Mouse (Mus musculus): ENCODE measurements around the gene Rasgrf2. TPM values are rescaled to one million over a fixed set of nuclear protein-coding genes. Genes with fewer than 3 reads are reported as not detected.

Gene Rasgrf2
- polyA plus RNA-seq, 1 experiment from 2014 or later: not detected

DNA sequence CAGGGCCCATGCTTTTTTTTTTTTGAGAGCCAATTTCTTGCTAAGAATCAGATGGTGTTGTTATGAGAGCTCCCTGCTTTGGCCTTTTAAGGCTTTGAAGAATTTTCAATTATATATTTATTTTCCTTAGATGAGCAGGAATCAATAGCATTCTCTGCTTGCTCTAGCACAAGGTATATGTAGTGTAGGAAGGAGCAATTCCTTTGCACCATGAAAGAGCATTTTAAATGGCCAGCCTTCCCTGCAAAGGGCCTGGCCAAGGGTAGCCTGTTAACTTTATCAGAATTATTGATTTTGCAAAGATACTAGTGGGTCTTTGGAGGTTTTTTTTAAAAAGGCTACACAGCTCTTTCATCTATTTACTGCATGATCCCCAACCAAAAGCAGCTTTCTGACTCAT lies 146.4 kb downstream of the Rasgrf2 start:
- Histone ChIP-seq H3K9ac (no peak overlapping the region), H3K27ac (ENCODE audit: low read depth) (no peak overlapping the region), H3K9me3 (ENCODE audit: low read depth, low read length) (no peaks in the 10 kb centered on the region), H3K4me1 (ENCODE audit: insufficient read depth) (no peaks in the 10 kb centered on the region), H3K4me3 (ENCODE audit: low read depth, low read length) (no peak overlapping the region), H3K4me2 (no peak overlapping the region), H3K36me3 (ENCODE audit: insufficient read depth) (no peaks in the 10 kb centered on the region), H3K27me3 (ENCODE audit: insufficient read depth, low read length) (no peaks in the 10 kb centered on the region)
- TF ChIP-seq CTCF (IDR thresholded peaks at IDR 0.05; ENCODE audit: low read depth): no peak
- no peak for DNase-seq
- ATAC-seq (ENCODE audit: insufficient read depth): no peak

DNA sequence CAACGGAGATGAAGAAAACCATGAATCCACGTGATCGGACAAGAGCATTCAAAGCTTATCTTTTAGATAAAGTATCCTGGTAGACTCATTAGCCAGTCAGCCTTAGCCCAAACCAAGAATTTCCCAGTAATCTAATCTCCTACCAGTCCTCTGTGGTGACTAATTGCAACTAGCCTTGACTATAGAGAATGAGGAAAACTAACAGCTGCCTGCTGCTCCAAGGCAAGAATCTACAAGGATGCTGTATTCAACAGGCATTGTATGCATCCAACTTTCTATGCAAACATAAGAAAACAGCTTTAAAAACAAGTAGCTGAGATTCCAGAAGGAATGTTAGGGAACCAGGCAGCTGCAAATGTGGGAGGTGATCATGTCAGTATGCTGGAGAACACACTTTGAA lies 149.4 kb downstream of the Rasgrf2 start:
- Histone ChIP-seq H3K9ac (no peak overlapping the region), H3K27me3 (ENCODE audit: insufficient read depth, low read length) (no peaks in the 10 kb centered on the region), H3K36me3 (ENCODE audit: insufficient read depth) (no peaks in the 10 kb centered on the region), H3K9me3 (ENCODE audit: low read depth, low read length) (no peaks in the 10 kb centered on the region), H3K27ac (ENCODE audit: low read depth) (no peak overlapping the region), H3K4me3 (ENCODE audit: low read depth, low read length) (no peak overlapping the region), H3K4me1 (ENCODE audit: insufficient read depth) (no peaks in the 10 kb centered on the region), H3K4me2 (no peak overlapping the region)
- no peak for TF ChIP-seq CTCF (IDR thresholded peaks at IDR 0.05; ENCODE audit: low read depth)
- DNase-seq: no peak
- ATAC-seq (ENCODE audit: insufficient read depth): no peak
- WGBS: 41% methylated on average over 3 of the region's 3 CpGs

DNA sequence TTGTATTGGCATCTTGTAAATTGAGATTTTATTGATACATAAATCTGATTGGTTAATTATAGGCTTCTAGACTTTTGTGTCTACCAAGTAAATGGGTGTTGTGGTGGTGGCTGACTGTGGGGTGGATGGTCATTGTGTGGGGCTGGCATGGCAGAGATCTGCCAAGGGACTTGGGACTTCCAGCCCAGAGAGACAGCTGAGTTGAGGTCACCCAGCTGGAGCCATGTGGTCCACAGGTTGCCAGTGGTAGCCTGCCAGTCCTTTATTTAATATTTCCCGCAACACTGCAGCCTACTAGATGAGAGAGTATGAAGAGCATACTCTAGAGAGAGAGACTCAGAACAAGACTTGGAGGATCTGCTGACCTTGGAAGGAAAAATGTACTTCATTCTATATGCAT lies 150.0 kb downstream of the Rasgrf2 start:
- WGBS: 97% methylated on average over 1 of the region's 1 CpGs
- Histone ChIP-seq H3K9me3 (ENCODE audit: low read depth, low read length) (no peaks in the 10 kb centered on the region), H3K9ac (no peak overlapping the region), H3K27ac (ENCODE audit: low read depth) (no peak overlapping the region), H3K27me3 (ENCODE audit: insufficient read depth, low read length) (no peaks in the 10 kb centered on the region), H3K4me2 (no peak overlapping the region), H3K4me3 (ENCODE audit: low read depth, low read length) (no peak overlapping the region), H3K36me3 (ENCODE audit: insufficient read depth) (no peaks in the 10 kb centered on the region), H3K4me1 (ENCODE audit: insufficient read depth) (no peaks in the 10 kb centered on the region)
- no peak for TF ChIP-seq CTCF (IDR thresholded peaks at IDR 0.05; ENCODE audit: low read depth)
- ATAC-seq (ENCODE audit: insufficient read depth): no peak
- DNase-seq: no peak

DNA sequence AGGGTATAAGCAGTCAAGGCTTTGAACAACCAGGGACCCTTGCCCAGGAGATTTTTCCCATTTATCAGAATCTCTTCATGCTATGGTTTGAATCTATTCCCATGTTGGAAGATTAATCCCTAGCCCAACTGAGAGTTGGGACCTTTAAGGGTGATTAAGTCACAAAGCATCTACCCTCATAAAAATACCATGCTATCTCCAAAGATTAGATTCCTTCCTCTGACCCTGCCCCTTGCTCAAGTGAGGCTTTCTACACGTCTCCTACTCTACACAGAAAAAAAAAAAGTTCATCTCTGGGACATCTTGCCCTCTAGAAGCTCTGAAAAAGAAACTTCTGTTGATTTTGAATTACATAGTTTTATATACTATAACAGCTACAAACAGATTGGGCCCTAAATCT lies 154.5 kb downstream of the Rasgrf2 start:
- Histone ChIP-seq H3K36me3 (ENCODE audit: insufficient read depth) (no peaks in the 10 kb centered on the region), H3K9ac (no peak overlapping the region), H3K4me1 (ENCODE audit: insufficient read depth) (no peaks in the 10 kb centered on the region), H3K27ac (ENCODE audit: low read depth) (no peak overlapping the region), H3K4me3 (ENCODE audit: low read depth, low read length) (no peak overlapping the region), H3K4me2 (no peak overlapping the region), H3K9me3 (ENCODE audit: low read depth, low read length) (no peaks in the 10 kb centered on the region), H3K27me3 (ENCODE audit: insufficient read depth, low read length) (no peaks in the 10 kb centered on the region)
- WGBS: 34% methylated on average over 1 of the region's 1 CpGs
- DNase-seq (no peak), ATAC-seq (ENCODE audit: insufficient read depth) (no peak)
- no peak for TF ChIP-seq CTCF (IDR thresholded peaks at IDR 0.05; ENCODE audit: low read depth)

DNA sequence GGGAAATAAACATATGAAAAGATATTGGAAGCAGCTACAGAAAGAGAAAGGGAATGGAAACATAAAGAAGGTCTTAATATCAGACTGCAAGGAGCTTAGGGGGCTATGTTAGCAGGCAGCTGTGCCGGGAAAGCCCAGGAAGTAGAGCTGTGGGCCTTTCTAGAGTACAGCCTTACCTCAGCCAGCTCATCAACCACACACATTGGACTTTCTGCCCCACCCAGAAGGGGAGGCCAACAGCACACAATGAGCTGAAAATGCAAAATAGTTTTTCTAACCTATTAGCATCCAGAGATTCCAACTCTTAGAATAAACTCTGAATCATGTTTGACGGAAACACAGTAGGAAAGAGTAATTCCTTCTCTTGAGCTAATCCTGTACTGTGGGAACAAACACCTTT lies 154.9 kb downstream of the Rasgrf2 start:
- H3K4me3 ChIP-seq (ENCODE audit: low read depth, low read length): no peak overlapping the region
- H3K9ac ChIP-seq: no peak overlapping the region
- H3K36me3 ChIP-seq (ENCODE audit: insufficient read depth): no peaks in the 10 kb centered on the region
- 78% methylated on average over 2 of the region's 2 CpGs for WGBS
- H3K4me1 ChIP-seq (ENCODE audit: insufficient read depth): no peaks in the 10 kb centered on the region
- no peaks in the 10 kb centered on the region for H3K27me3 ChIP-seq (ENCODE audit: insufficient read depth, low read length)
- H3K4me2 ChIP-seq: no peak overlapping the region
- DNase-seq (no peak), ATAC-seq (ENCODE audit: insufficient read depth) (no peak)
- no peak for TF ChIP-seq CTCF (IDR thresholded peaks at IDR 0.05; ENCODE audit: low read depth)
- no peaks in the 10 kb centered on the region for H3K9me3 ChIP-seq (ENCODE audit: low read depth, low read length)
- no peak overlapping the region for H3K27ac ChIP-seq (ENCODE audit: low read depth)

DNA sequence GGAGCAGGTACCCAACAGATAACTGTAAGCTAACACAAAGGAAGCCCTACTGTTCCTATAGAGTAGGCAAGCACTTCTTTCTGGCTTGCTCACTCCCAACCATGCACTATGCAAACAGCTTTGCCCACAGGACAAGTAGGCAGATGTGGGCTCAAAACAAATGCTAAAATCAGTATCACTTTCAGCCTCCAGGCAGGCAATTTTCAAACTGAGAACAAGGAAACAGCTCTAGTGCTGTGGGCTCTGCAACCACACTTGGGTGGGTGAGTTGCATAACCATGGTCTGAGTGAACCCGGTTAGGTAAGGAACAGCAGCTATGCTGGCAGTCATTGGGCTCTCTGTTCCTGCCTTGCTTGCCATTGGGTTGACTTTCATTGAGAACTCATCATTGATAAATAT lies 157.3 kb downstream of the Rasgrf2 start:
- H3K9ac ChIP-seq: no peak overlapping the region
- H3K27ac ChIP-seq (ENCODE audit: low read depth): no peak overlapping the region
- no peaks in the 10 kb centered on the region for H3K27me3 ChIP-seq (ENCODE audit: insufficient read depth, low read length)
- no peaks in the 10 kb centered on the region for H3K4me1 ChIP-seq (ENCODE audit: insufficient read depth)
- DNase-seq (no peak), ATAC-seq (ENCODE audit: insufficient read depth) (no peak)
- H3K4me3 ChIP-seq (ENCODE audit: low read depth, low read length): no peak overlapping the region
- 88% methylated on average over 1 of the region's 1 CpGs for WGBS
- no peak overlapping the region for H3K4me2 ChIP-seq
- no peak for TF ChIP-seq CTCF (IDR thresholded peaks at IDR 0.05; ENCODE audit: low read depth)
- no peaks in the 10 kb centered on the region for H3K9me3 ChIP-seq (ENCODE audit: low read depth, low read length)
- H3K36me3 ChIP-seq (ENCODE audit: insufficient read depth): no peaks in the 10 kb centered on the region

DNA sequence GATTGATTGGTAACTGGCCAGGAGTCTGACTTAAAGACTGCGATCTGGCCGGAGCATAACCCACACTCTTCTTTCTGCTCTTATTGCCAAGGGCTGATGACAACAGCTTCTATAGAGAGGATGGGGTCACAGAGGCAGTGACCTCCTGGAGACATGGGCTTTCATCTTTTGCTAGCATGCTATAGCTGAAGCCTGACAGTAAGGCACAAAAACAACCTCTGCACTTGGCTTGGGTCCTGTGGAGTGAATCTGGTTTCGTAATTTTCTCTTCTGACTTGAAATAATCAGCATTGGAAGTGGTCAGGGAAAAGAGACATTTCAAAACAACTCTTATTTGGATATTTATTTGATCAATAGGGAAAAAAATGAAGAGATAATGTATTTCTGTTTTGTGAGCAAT lies 160.2 kb downstream of the Rasgrf2 start:
- WGBS: 78% methylated on average over 3 of the region's 3 CpGs

DNA sequence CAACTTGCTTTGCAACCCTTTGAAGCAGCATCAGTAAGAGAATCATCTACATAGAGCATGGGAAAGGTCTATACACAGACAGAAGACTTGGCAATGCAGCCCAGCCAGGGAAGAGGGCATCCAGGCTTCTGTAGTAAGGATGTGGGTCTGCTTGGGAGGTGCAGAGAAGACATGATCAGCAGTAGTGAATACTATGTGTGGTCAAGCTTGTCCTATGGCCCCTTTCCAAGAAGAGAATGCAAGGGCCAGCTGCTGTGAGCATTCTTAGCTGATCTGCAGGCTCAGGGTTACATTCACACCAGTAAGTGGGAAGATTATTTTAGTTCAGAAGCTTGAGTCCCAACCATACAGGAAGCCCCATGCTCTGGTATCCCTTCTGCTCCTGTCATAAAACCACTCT lies 175.0 kb downstream of the Rasgrf2 start:
- no peaks in the 10 kb centered on the region for H3K9me3 ChIP-seq (ENCODE audit: low read depth, low read length)
- H3K36me3 ChIP-seq (ENCODE audit: insufficient read depth): no peaks in the 10 kb centered on the region
- H3K27me3 ChIP-seq (ENCODE audit: insufficient read depth, low read length): no peaks in the 10 kb centered on the region
- no peak overlapping the region for H3K9ac ChIP-seq
- DNase-seq (peak; percentile 49), ATAC-seq (ENCODE audit: insufficient read depth) (peak; percentile 74; the same call in 1 of the 2 replicates)
- no peak for TF ChIP-seq CTCF (IDR thresholded peaks at IDR 0.05; ENCODE audit: low read depth)
- H3K27ac ChIP-seq (ENCODE audit: low read depth): peak overlapping the region; percentile 28; the same call in 1 of the 2 replicates
- H3K4me2 ChIP-seq: no peak overlapping the region
- no peaks in the 10 kb centered on the region for H3K4me1 ChIP-seq (ENCODE audit: insufficient read depth)
- H3K4me3 ChIP-seq (ENCODE audit: low read depth, low read length): no peak overlapping the region

More for the DNA sequence above, 160.2 kb downstream of the Rasgrf2 start:
- no peak for DNase-seq
- no peak overlapping the region for H3K9ac ChIP-seq
- TF ChIP-seq CTCF (IDR thresholded peaks at IDR 0.05; ENCODE audit: low read depth): no peak
- H3K27me3 ChIP-seq (ENCODE audit: insufficient read depth, low read length): no peaks in the 10 kb centered on the region
- H3K36me3 ChIP-seq (ENCODE audit: insufficient read depth): no peaks in the 10 kb centered on the region
- ATAC-seq (ENCODE audit: insufficient read depth): no peak
- no peaks in the 10 kb centered on the region for H3K4me1 ChIP-seq (ENCODE audit: insufficient read depth)
- H3K27ac ChIP-seq (ENCODE audit: low read depth): no peak overlapping the region
- H3K9me3 ChIP-seq (ENCODE audit: low read depth, low read length): no peaks in the 10 kb centered on the region
- H3K4me2 ChIP-seq: no peak overlapping the region
- no peak overlapping the region for H3K4me3 ChIP-seq (ENCODE audit: low read depth, low read length)
